Mouse (Mus musculus) hindbrain, embryonic 10.5 days (tissue): Measurements from ENCODE around the gene Shh. TPM values are rescaled to one million over a fixed set of nuclear protein-coding genes. Genes with fewer than 3 reads are reported as not detected.
A peak's percentile ranks its signal among the peaks of the same experiment; 100 is the strongest.

Experiments
- DNase-seq: peaks from one replicate; pipeline ENCODE4 v3.0.0-alpha.2; 2017; ENCODE audit warnings: low spot score
- H3K27ac ChIP-seq: fragments of 300-500 bp; sonication (generic); 2 replicates; pipeline ENCODE4 v1.5.1; 2016; ENCODE audit warnings: mild to moderate bottlenecking, moderate library complexity
- H3K27me3 ChIP-seq: fragments of 300-500 bp; sonication (generic); 2 replicates; pipeline ENCODE4 v1.6.1; 2016; ENCODE audit warnings: mild to moderate bottlenecking; ENCODE audit not compliant: poor library complexity, insufficient read depth, severe bottlenecking
- H3K36me3 ChIP-seq: fragments of 300-500 bp; sonication (generic); 2 replicates; pipeline ENCODE4 v1.6.1; 2016; ENCODE audit warnings: mild to moderate bottlenecking, moderate library complexity
- H3K4me1 ChIP-seq: fragments of 300-500 bp; sonication (generic); replicated peaks from 2 replicates; pipeline ENCODE4 v1.6.1; 2016; ENCODE audit warnings: mild to moderate bottlenecking
- H3K4me3 ChIP-seq: fragments of 300-500 bp; sonication (generic); 2 replicates; pipeline ENCODE4 v1.5.1; 2016; ENCODE audit warnings: mild to moderate bottlenecking, moderate library complexity
- H3K9me3 ChIP-seq: fragments of 300-500 bp; sonication (generic); 2 replicates; pipeline ENCODE4 v1.6.1; 2016; ENCODE audit warnings: mild to moderate bottlenecking, moderate library complexity
- WGBS: fragments of 180-500 bp; shearing (Covaris S2); methylation state at CpG from one replicate; pipeline ENCODE4 v1.1.7; 2016; 5-methylcytosine and 5-hydroxymethylcytosine counted together
- polyA plus RNA-seq: library from polyadenylated mRNA; unstranded; fragments of >200 nt; fragmentation: Nextera tagmentation; extraction: Ambion mirVana; gene quantifications from 2 replicates; pipeline ENCODE4 v1.2.1, GENCODE M21; 2016

Gene Shh
- 2.8 TPM in 2 replicates for polyA plus RNA-seq

GRCm38 (mm10) chr5:28466760-28467306 is at the start of gene Shh:
Shh (minus strand) TSS chr5:28467256.
- Histone ChIP-seq H3K4me1 (peaks cover 52% of the 10 kb centered on the region), H3K27me3 (peaks cover 96% of the 10 kb centered on the region), H3K27ac (0 out of 2 replicates have a peak within 1 kb of the TSS, but pooled peaks have one; percentile 16), H3K36me3 (no peaks in the 10 kb centered on the region), H3K4me3 (peak within 1 kb of the TSS; percentile 64), H3K9me3 (no peaks in the 10 kb centered on the region)
- WGBS: 1% methylated on average over 31 of the region's 31 CpGs
- DNase-seq: peak; percentile 42

- H3K4me3 ChIP-seq: no peak overlapping the region
- H3K27me3 ChIP-seq: no peaks in the 10 kb centered on the region
- H3K27ac ChIP-seq: no peak overlapping the region
- no peaks in the 10 kb centered on the region for H3K9me3 ChIP-seq
- WGBS: 73% methylated on average over 4 of the region's 4 CpGs
- no peak for DNase-seq
- H3K36me3 ChIP-seq: no peaks in the 10 kb centered on the region
- H3K4me1 ChIP-seq: no peaks in the 10 kb centered on the region
These were observed 33.9 kb upstream of the Shh start for GRCm38 (mm10) chr5:28500792-28501439.

- Histone ChIP-seq H3K4me3 (no peak overlapping the region), H3K4me1 (no peaks in the 10 kb centered on the region), H3K36me3 (no peaks in the 10 kb centered on the region), H3K9me3 (no peaks in the 10 kb centered on the region), H3K27ac (no peak overlapping the region), H3K27me3 (no peaks in the 10 kb centered on the region)
- 93% methylated on average over 4 of the region's 4 CpGs for WGBS
- DNase-seq: no peak
These were observed 31.8 kb upstream of the Shh start for GRCm38 (mm10) chr5:28498846-28499245.

- H3K27me3 ChIP-seq: no peaks in the 10 kb centered on the region
- no peak overlapping the region for H3K4me3 ChIP-seq
- 89% methylated on average over 3 of the region's 3 CpGs for whole genome bisulfite sequencing
- H3K27ac ChIP-seq: no peak overlapping the region
- DNase-seq: no peak
- no peaks in the 10 kb centered on the region for H3K9me3 ChIP-seq
- H3K4me1 ChIP-seq: no peaks in the 10 kb centered on the region
- H3K36me3 ChIP-seq: no peaks in the 10 kb centered on the region
These were observed 28.9 kb upstream of the Shh start for GRCm38 (mm10) chr5:28495712-28496650.

GRCm38 (mm10) chr5:28493550-28493949 is 26.5 kb upstream of the Shh start:
- H3K4me1 ChIP-seq: no peaks in the 10 kb centered on the region
- no peaks in the 10 kb centered on the region for H3K36me3 ChIP-seq
- H3K4me3 ChIP-seq: no peak overlapping the region
- H3K9me3 ChIP-seq: no peaks in the 10 kb centered on the region
- WGBS: 81% methylated on average over 3 of the region's 3 CpGs
- DNase-seq: no peak
- no peak overlapping the region for H3K27ac ChIP-seq
- no peaks in the 10 kb centered on the region for H3K27me3 ChIP-seq

GRCm38 (mm10) chr5:28482991-28483390 is 15.9 kb upstream of the Shh start:
- DNase-seq: no peak
- no peak overlapping the region for H3K4me3 ChIP-seq
- H3K27ac ChIP-seq: no peak overlapping the region
- no peaks in the 10 kb centered on the region for H3K9me3 ChIP-seq
- H3K27me3 ChIP-seq: no peaks in the 10 kb centered on the region
- H3K36me3 ChIP-seq: no peaks in the 10 kb centered on the region
- WGBS: 87% methylated on average over 3 of the region's 3 CpGs
- no peaks in the 10 kb centered on the region for H3K4me1 ChIP-seq

- WGBS: 70% methylated on average over 2 of the region's 2 CpGs
- Histone ChIP-seq H3K27ac (no peak overlapping the region), H3K9me3 (no peaks in the 10 kb centered on the region), H3K27me3 (no peaks in the 10 kb centered on the region), H3K4me3 (no peak overlapping the region), H3K36me3 (no peaks in the 10 kb centered on the region), H3K4me1 (no peaks in the 10 kb centered on the region)
- no peak for DNase-seq
These were observed 14.7 kb upstream of the Shh start for GRCm38 (mm10) chr5:28481730-28482129.

GRCm38 (mm10) chr5:28476389-28477379 is 9.6 kb upstream of the Shh start:
- Histone ChIP-seq H3K27me3 (peaks cover 2% of the 10 kb centered on the region; the same call in 1 of the 2 replicates), H3K9me3 (no peaks in the 10 kb centered on the region), H3K4me3 (no peak overlapping the region), H3K36me3 (no peaks in the 10 kb centered on the region), H3K4me1 (no peaks in the 10 kb centered on the region), H3K27ac (no peak overlapping the region)
- 70% methylated on average over 10 of the region's 10 CpGs for WGBS
- DNase-seq: no peak

GRCm38 (mm10) chr5:28473556-28473955 is 6.5 kb upstream of the Shh start:
- peaks cover 29% of the 10 kb centered on the region for H3K27me3 ChIP-seq
- DNase-seq: no peak
- peaks cover 5% of the 10 kb centered on the region; the same call in 1 of the 2 replicates for H3K4me1 ChIP-seq
- no peak overlapping the region for H3K27ac ChIP-seq
- no peak overlapping the region for H3K4me3 ChIP-seq
- no peaks in the 10 kb centered on the region for H3K36me3 ChIP-seq
- 84% methylated on average over 5 of the region's 5 CpGs for WGBS
- no peaks in the 10 kb centered on the region for H3K9me3 ChIP-seq

- Histone ChIP-seq H3K4me1 (peaks cover 24% of the 10 kb centered on the region), H3K27ac (no peak overlapping the region), H3K36me3 (no peaks in the 10 kb centered on the region), H3K4me3 (no peak overlapping the region), H3K27me3 (peaks cover 68% of the 10 kb centered on the region), H3K9me3 (no peaks in the 10 kb centered on the region)
- peak; percentile 70 for DNase-seq
- 3% methylated on average over 9 of the region's 9 CpGs for WGBS
These were observed 2.6 kb upstream of the Shh start for GRCm38 (mm10) chr5:28469525-28470202.

GRCm38 (mm10) chr5:28466351-28466750 is 705 bp downstream of the Shh start:
- peak; percentile 8 for DNase-seq
- H3K27ac ChIP-seq: 0 out of 2 replicates have a peak overlapping the region, but pooled peaks have one; percentile 16
- no peaks in the 10 kb centered on the region for H3K36me3 ChIP-seq
- H3K9me3 ChIP-seq: no peaks in the 10 kb centered on the region
- H3K4me1 ChIP-seq: peaks cover 57% of the 10 kb centered on the region
- peaks cover 96% of the 10 kb centered on the region for H3K27me3 ChIP-seq
- WGBS: under 1% methylated on average over 15 of the region's 15 CpGs
- H3K4me3 ChIP-seq: peak overlapping the region; percentile 64
